Mouse (Mus musculus) lung, postnatal 14 days (tissue): ENCODE measurements around the gene Cenpa.
A peak's percentile ranks its signal among the peaks of the same experiment; 100 is the strongest.
"Not testable (repeated sequence)": the region's sequence is repeated elsewhere in the genome, so short reads cannot be mapped to it uniquely, and the experiment has no call there.

Source experiments
- DNase-seq: peaks from one replicate; pipeline ENCODE4 v3.0.0; 2021

Gene Cenpa

GRCm38 (mm10) chr5:30647815-30648560, 18.6 kb upstream of the Cenpa start, which contains the start of gene Slc35f6:
Gene Slc35f6 (plus strand): TSS chr5:30647933.
- DNase-seq: peak; percentile 95

- DNase-seq: no peak
Observed at GRCm38 (mm10) chr5:30649558-30649957, 17.0 kb upstream of the Cenpa start.

- peak; percentile 24 for DNase-seq
Observed at GRCm38 (mm10) chr5:30650756-30651155, 15.8 kb upstream of the Cenpa start.

- DNase-seq: no peak
Observed at GRCm38 (mm10) chr5:30651554-30651953, 15.0 kb upstream of the Cenpa start.

GRCm38 (mm10) chr5:30653246-30653645, 13.3 kb upstream of the Cenpa start:
- DNase-seq: no peak

GRCm38 (mm10) chr5:30655042-30655441, 11.5 kb upstream of the Cenpa start:
- DNase-seq: no peak

GRCm38 (mm10) chr5:30655526-30656195, 10.9 kb upstream of the Cenpa start:
- no peak for DNase-seq

- no peak for DNase-seq
Observed at GRCm38 (mm10) chr5:30659042-30659441, 7.5 kb upstream of the Cenpa start.

GRCm38 (mm10) chr5:30660278-30660677, 6.3 kb upstream of the Cenpa start:
- no peak for DNase-seq

GRCm38 (mm10) chr5:30660813-30661212, 5.8 kb upstream of the Cenpa start:
- DNase-seq: no peak

- no peak for DNase-seq
Observed at GRCm38 (mm10) chr5:30665360-30665759, 1.2 kb upstream of the Cenpa start.

- DNase-seq: no peak
Observed at GRCm38 (mm10) chr5:30665968-30666367, 609 bp upstream of the Cenpa start.

GRCm38 (mm10) chr5:30667215-30667614, 638 bp downstream of the Cenpa start:
- no peak for DNase-seq

- no peak for DNase-seq
Observed at GRCm38 (mm10) chr5:30667686-30668085, 1.1 kb downstream of the Cenpa start.

- DNase-seq: no peak
Observed at GRCm38 (mm10) chr5:30668637-30669495, 2.3 kb downstream of the Cenpa start.

GRCm38 (mm10) chr5:30669496-30669830, 2.9 kb downstream of the Cenpa start:
- no peak for DNase-seq

- DNase-seq: no peak
Observed at GRCm38 (mm10) chr5:30670091-30670490, 3.5 kb downstream of the Cenpa start.

GRCm38 (mm10) chr5:30674001-30674400, 7.4 kb downstream of the Cenpa start:
- no peak for DNase-seq

- no peak for DNase-seq
Observed at GRCm38 (mm10) chr5:30676800-30677199, 10.2 kb downstream of the Cenpa start.

- DNase-seq: not testable (repeated sequence)
Observed at GRCm38 (mm10) chr5:30678069-30678468, 11.5 kb downstream of the Cenpa start.

GRCm38 (mm10) chr5:30678722-30679296, 12.2 kb downstream of the Cenpa start:
- no peak for DNase-seq

- no peak for DNase-seq
Observed at GRCm38 (mm10) chr5:30679593-30679992, 13.0 kb downstream of the Cenpa start.

GRCm38 (mm10) chr5:30681970-30682369, 15.4 kb downstream of the Cenpa start:
- DNase-seq: no peak
